Mouse (Mus musculus): Measurements from ENCODE around the gene Rcbtb2. TPM values are rescaled to one million over a fixed set of nuclear protein-coding genes. Genes with fewer than 3 reads are reported as not detected.

Gene Rcbtb2
- total and polyA plus RNA-seq, 3 experiments: 34.1 to 49.0 (median 36.9) TPM

DNA sequence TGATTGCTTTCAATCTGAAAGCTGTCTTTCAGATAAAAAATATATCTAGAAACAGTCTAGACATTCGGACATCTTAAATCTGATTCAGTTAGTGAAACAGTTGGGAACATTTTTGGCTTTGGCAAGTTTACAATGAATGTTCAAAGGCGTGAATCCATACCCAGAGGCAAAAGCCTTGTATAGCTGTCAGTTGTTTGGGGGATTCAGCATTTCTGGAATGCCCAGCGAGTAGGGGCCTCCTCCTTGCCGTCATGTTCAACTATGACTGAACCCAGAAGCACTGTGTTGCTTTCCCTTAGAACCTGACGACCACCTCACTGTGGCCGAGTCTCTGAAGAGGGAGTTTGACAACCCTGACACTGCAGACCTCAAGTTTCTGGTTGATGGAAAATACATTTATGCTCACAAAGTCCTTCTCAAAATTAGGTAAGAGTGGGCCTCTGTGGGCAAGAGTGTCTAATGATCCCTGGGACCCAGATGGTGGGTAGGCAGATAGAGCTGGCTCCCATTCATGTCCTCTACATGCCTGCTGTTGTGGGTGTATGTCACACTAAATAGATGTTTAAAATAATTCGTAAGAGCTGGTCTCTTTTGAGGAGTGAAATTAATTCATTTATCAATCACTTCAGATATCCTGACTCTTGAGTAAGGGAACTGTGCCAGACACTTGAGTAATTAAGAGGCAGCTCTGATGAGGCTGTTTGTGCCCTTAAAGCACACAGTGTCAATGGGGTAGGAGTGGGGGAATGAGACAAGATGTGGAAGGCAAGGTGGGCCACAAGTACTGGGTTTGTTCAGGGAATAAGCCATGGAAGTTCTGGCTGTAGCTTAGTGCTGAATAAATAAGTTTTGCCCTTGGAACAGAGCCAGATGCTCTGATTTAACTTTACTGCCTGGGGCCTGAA lies 51.5 kb downstream of the Rcbtb2 start:
- H3K36me3 ChIP-seq (replicated peaks in 1 of 2; ENCODE audit: control insufficient read depth in 1 of 2, insufficient read depth in 1 of 2, low read length in 1 of 2): peaks cover 18 to 43% of the 10 kb centered on the region in 2 experiments
- H3K27me3 ChIP-seq (replicated peaks): no peaks in the 10 kb centered on the region
- H3K4me2 ChIP-seq (ENCODE audit: insufficient read depth, low read depth, poor library complexity, severe bottlenecking): no peak overlapping the region
- dilution Hi-C loops (cut with MboI; ENCODE audit: extremely low pct_ligation_motif_present, extremely low pct_unique_long_range_greater_than_20kb, low sequenced_read_pairs) (no loop called here), in situ Hi-C loops (cut with MboI; ENCODE audit: low pct_ligation_motif_present, low pct_unique_long_range_greater_than_20kb, low sequenced_read_pairs) (loop anchor here (10.0 kb wide), 1 partner anchor 60 kb away; the partner anchor contains the start of gene Lpar6)
- no peak overlapping the region for H3K27ac ChIP-seq (ENCODE audit: insufficient read depth, low read depth)
- no peak overlapping the region for H3K9ac ChIP-seq (ENCODE audit: insufficient read depth, low read depth)
- H3K79me2 ChIP-seq (replicated peaks; ENCODE audit: control insufficient read depth, extremely low read depth, insufficient read depth, poor library complexity, severe bottlenecking): no peaks in the 10 kb centered on the region
- no peaks in the 10 kb centered on the region for H3K9me3 ChIP-seq (replicated peaks; ENCODE audit: low read length)
- DNase-seq (ENCODE audit: extremely low read depth): no peak
- TF ChIP-seq ZNF384 (IDR thresholded peaks at IDR 0.05; ENCODE audit: low read depth, low read length) (no peak), CTCF (conservative IDR thresholded peaks at IDR 0.05 in 1 of 2, IDR thresholded peaks at IDR 0.05 in 1 of 2; ENCODE audit: low read depth in 2 of 2, low read length in 2 of 2) (no peak)
- H3K4me1 ChIP-seq (ENCODE audit: control insufficient read depth in 1 of 2, insufficient read depth in 2 of 2): peaks cover 8 to 52% of the 10 kb centered on the region in 2 experiments
- no peak overlapping the region for H3K4me3 ChIP-seq (replicated peaks in 1 of 3; ENCODE audit: low read depth in 2 of 3, low read length in 2 of 3, poor library complexity in 1 of 3)

DNA sequence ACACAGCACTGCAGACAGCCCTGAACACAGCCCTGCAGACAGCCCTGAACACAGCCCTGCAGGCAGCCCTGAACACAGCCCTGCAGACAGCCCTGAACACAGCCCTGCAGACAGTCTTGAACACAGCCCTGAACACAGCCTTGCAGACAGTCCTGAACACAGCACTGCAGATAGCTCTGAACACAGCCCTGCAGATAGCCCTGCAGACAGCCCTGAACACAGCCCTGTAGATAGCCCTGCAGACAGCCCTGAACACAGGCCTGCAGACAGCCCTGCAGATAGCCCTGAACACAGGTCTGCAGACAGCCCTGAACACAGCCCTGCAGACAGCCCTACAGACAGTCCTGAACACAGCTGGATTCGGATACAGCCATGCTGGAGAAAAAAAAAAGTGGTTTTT lies 52.2 kb downstream of the Rcbtb2 start:
- in situ Hi-C loops (cut with MboI; ENCODE audit: low pct_ligation_motif_present, low pct_unique_long_range_greater_than_20kb, low sequenced_read_pairs): loop anchor here (10.0 kb wide), 1 partner anchor 60 kb away; the partner anchor contains the start of gene Lpar6
- no peak overlapping the region for H3K4me2 ChIP-seq (ENCODE audit: insufficient read depth, low read depth, poor library complexity, severe bottlenecking)
- peaks cover 18 to 46% of the 10 kb centered on the region in 2 experiments for H3K36me3 ChIP-seq (replicated peaks in 1 of 2; ENCODE audit: control insufficient read depth in 1 of 2, insufficient read depth in 1 of 2, low read length in 1 of 2)

DNA sequence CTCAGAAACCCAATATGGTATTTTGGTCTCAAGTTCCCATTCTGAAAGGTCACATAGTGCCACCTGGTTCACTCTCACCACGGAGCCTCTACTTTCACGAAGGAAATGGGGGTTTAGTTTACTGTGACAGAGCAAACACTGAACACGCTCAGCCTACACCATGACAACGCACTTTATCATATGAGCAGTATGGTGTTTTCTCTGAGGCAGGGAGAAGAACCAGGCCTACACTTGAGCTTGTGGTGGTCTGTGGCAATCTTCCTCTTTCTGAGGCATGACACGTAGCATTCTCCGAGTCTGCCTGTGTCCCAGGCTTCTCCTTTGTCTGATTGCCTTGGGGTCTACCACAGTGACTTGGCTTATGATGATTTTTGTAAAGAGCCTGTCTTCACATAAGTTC lies 53.0 kb downstream of the Rcbtb2 start:
- peak; percentile 49 for DNase-seq (ENCODE audit: extremely low read depth)
- Histone ChIP-seq H3K4me3 (replicated peaks in 1 of 3; ENCODE audit: low read depth in 2 of 3, low read length in 2 of 3, poor library complexity in 1 of 3) (no peak overlapping the region), H3K9me3 (replicated peaks; ENCODE audit: low read length) (no peaks in the 10 kb centered on the region), H3K9ac (ENCODE audit: insufficient read depth, low read depth) (no peak overlapping the region), H3K79me2 (replicated peaks; ENCODE audit: control insufficient read depth, extremely low read depth, insufficient read depth, poor library complexity, severe bottlenecking) (no peaks in the 10 kb centered on the region), H3K27me3 (replicated peaks) (no peaks in the 10 kb centered on the region), H3K4me1 (ENCODE audit: control insufficient read depth in 1 of 2, insufficient read depth in 2 of 2) (peaks cover 8 to 53% of the 10 kb centered on the region in 2 experiments), H3K27ac (ENCODE audit: insufficient read depth, low read depth) (no peak overlapping the region), H3K4me2 (ENCODE audit: insufficient read depth, low read depth, poor library complexity, severe bottlenecking) (no peak overlapping the region), H3K36me3 (replicated peaks in 1 of 2; ENCODE audit: control insufficient read depth in 1 of 2, insufficient read depth in 1 of 2, low read length in 1 of 2) (peaks cover 18 to 43% of the 10 kb centered on the region in 2 experiments)
- dilution Hi-C loops (cut with MboI; ENCODE audit: extremely low pct_ligation_motif_present, extremely low pct_unique_long_range_greater_than_20kb, low sequenced_read_pairs) (no loop called here), in situ Hi-C loops (cut with MboI; ENCODE audit: low pct_ligation_motif_present, low pct_unique_long_range_greater_than_20kb, low sequenced_read_pairs) (loop anchor here (10.0 kb wide), 1 partner anchor 59 kb away; the partner anchor contains the start of gene Lpar6)
- TF ChIP-seq SMC3 (IDR thresholded peaks at IDR 0.05; ENCODE audit: low read depth, low read length) (no peak), ZKSCAN1 (IDR thresholded peaks at IDR 0.05; ENCODE audit: borderline replicate concordance, low read depth, low read length) (no peak), MAX (IDR thresholded peaks at IDR 0.05; ENCODE audit: low read length) (0 out of 2 replicates have a peak, but pooled peaks have one; percentile 20), BHLHE40 (IDR thresholded peaks at IDR 0.05; ENCODE audit: low read depth, low read length) (no peak), EP300 (IDR thresholded peaks at IDR 0.05; ENCODE audit: low read length) (0 out of 2 replicates have a peak, but pooled peaks have one; percentile 26), MAZ (IDR thresholded peaks at IDR 0.05; ENCODE audit: low read depth, low read length) (no peak)

More for the DNA sequence above, 52.2 kb downstream of the Rcbtb2 start:
- H3K9ac ChIP-seq (ENCODE audit: insufficient read depth, low read depth): no peak overlapping the region
- H3K79me2 ChIP-seq (replicated peaks; ENCODE audit: control insufficient read depth, extremely low read depth, insufficient read depth, poor library complexity, severe bottlenecking): no peaks in the 10 kb centered on the region
- no peaks in the 10 kb centered on the region for H3K9me3 ChIP-seq (replicated peaks; ENCODE audit: low read length)
- no peaks in the 10 kb centered on the region for H3K27me3 ChIP-seq (replicated peaks)
- no peak for DNase-seq (ENCODE audit: extremely low read depth)
- no peak overlapping the region for H3K4me3 ChIP-seq (replicated peaks in 1 of 3; ENCODE audit: low read depth in 2 of 3, low read length in 2 of 3, poor library complexity in 1 of 3)
- H3K27ac ChIP-seq (ENCODE audit: insufficient read depth, low read depth): no peak overlapping the region
- dilution Hi-C loops (cut with MboI; ENCODE audit: extremely low pct_ligation_motif_present, extremely low pct_unique_long_range_greater_than_20kb, low sequenced_read_pairs): no loop called here
- peaks cover 8 to 48% of the 10 kb centered on the region in 2 experiments for H3K4me1 ChIP-seq (ENCODE audit: control insufficient read depth in 1 of 2, insufficient read depth in 2 of 2)
- TF ChIP-seq PAX5 (IDR thresholded peaks at IDR 0.05; ENCODE audit: low read length) (no peak), IRF4 (IDR thresholded peaks at IDR 0.05; ENCODE audit: low read depth, low read length) (no peak), TCF12 (IDR thresholded peaks at IDR 0.05; ENCODE audit: low read depth, low read length) (no peak), MAX (IDR thresholded peaks at IDR 0.05; ENCODE audit: low read length) (no peak), SIN3A (IDR thresholded peaks at IDR 0.05; ENCODE audit: low read length) (no peak), USF1 (IDR thresholded peaks at IDR 0.05; ENCODE audit: low read depth, low read length) (no peak), SMC3 (IDR thresholded peaks at IDR 0.05; ENCODE audit: low read depth, low read length) (no peak), EP300 (IDR thresholded peaks at IDR 0.05; ENCODE audit: low read length) (no peak), ZNF384 (IDR thresholded peaks at IDR 0.05; ENCODE audit: low read depth, low read length) (no peak), MAFK (IDR thresholded peaks at IDR 0.05; ENCODE audit: insufficient replicate concordance, low read length) (no peak), CHD2 (IDR thresholded peaks at IDR 0.05; ENCODE audit: low read length) (no peak), TBP (conservative IDR thresholded peaks at IDR 0.05; ENCODE audit: low read depth, low read length) (no peak), ZMIZ1 (IDR thresholded peaks at IDR 0.05; ENCODE audit: low read depth, low read length) (no peak)

All from CH12.LX (cell line).